Mouse (Mus musculus): ENCODE data around the gene Akap1.

DNA sequence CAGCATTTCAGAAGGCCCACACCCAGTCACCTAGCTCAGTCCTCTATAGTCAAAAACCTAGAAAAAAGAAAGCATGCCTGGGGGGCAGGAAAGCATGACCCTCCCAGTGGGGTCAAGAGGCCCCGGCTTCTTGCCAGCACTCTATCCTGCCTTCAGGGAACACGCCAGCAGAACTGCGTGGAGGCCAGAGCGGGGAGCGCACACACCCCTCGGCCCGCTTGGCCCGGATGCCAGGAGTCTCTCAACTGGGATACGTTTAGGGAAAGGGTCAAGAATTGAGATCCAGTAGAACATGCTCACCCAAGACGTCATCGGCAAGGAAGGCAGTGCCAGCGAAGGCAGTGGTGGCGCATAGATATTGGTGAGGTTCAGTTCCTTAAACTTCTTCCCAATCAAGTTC lies 25.8 kb downstream of the Akap1 start:
- TF ChIP-seq POLR2AphosphoS5 (IDR thresholded peaks at IDR 0.05; ENCODE audit: insufficient replicate concordance, low read depth, low read length) (no peak), CTCF (IDR thresholded peaks at IDR 0.05; ENCODE audit: low read depth, low read length) (no peak), TAL1 (conservative IDR thresholded peaks at IDR 0.05; ENCODE audit: low read depth, low read length) (no peak)

Measured in G1E (cell line).